Mouse (Mus musculus) hindbrain, embryonic 14.5 days (tissue): ENCODE measurements at regions not wholly inside any gene's neighbourhood (a gene's known extent, or its start where the extent isn't known, plus 50 kb on each side); places are given as distances from the start of the nearest gene placed in this dataset.

Source experiments
- ATAC-seq: fragments of 200-750 bp; cut with Nextera tagmentation; 2 replicates; pipeline ENCODE4 v1.8.0; 2017; ENCODE audit warnings: moderate number of reproducible peaks, mild to moderate bottlenecking, moderate TSS enrichment, moderate library complexity; ENCODE audit not compliant: low FRiP score
- DNase-seq: peaks from one replicate; pipeline ENCODE4 v3.0.0-alpha.2; 2015; ENCODE audit warnings: low spot score
- H3K27ac ChIP-seq: fragments of 300-500 bp; sonication (generic); 2 replicates; pipeline ENCODE4 v1.5.1; 2014; ENCODE audit warnings: mild to moderate bottlenecking, moderate library complexity
- H3K27me3 ChIP-seq: fragments of 300-500 bp; sonication (generic); 2 replicates; pipeline ENCODE4 v1.6.1; 2014; ENCODE audit warnings: mild to moderate bottlenecking, low read length, mixed read lengths; ENCODE audit not compliant: control insufficient read depth, insufficient read depth
- H3K36me3 ChIP-seq: fragments of 300-500 bp; sonication (generic); replicated peaks from 2 replicates; pipeline ENCODE4 v1.6.1; 2014; ENCODE audit not compliant: control insufficient read depth, insufficient read depth
- H3K4me1 ChIP-seq: fragments of 300-500 bp; sonication (generic); replicated peaks from 2 replicates; pipeline ENCODE4 v1.6.1; 2014; ENCODE audit warnings: antibody characterized with exemption, low read length, mixed read lengths; ENCODE audit not compliant: control insufficient read depth, insufficient read depth
- H3K4me2 ChIP-seq: fragments of 300-500 bp; sonication (generic); replicated peaks from 2 replicates; pipeline ENCODE4 v1.6.1; 2014; ENCODE audit warnings: mild to moderate bottlenecking, moderate library complexity
- H3K4me3 ChIP-seq: fragments of 300-500 bp; sonication (generic); replicated peaks from 2 replicates; pipeline ENCODE4 v1.5.1; 2014; ENCODE audit warnings: mild to moderate bottlenecking, low read length
- H3K9ac ChIP-seq: fragments of 300-500 bp; sonication (generic); 2 replicates; pipeline ENCODE4 v1.6.1; 2014
- H3K9me3 ChIP-seq: fragments of 300-500 bp; sonication (generic); 2 replicates; pipeline ENCODE4 v1.6.1; 2016; ENCODE audit warnings: low read length; ENCODE audit not compliant: control insufficient read depth
- WGBS: fragments of 180-500 bp; shearing (Covaris S2); extraction: QIAGEN DNeasy Blood & Tissue Kit; methylation state at CpG from one replicate; pipeline ENCODE4 v1.1.7; 2014; 5-methylcytosine and 5-hydroxymethylcytosine counted together

- Histone ChIP-seq H3K9ac (no peak overlapping the region), H3K36me3 (no peaks in the 10 kb centered on the region), H3K4me2 (no peak overlapping the region), H3K27me3 (no peaks in the 10 kb centered on the region), H3K9me3 (no peaks in the 10 kb centered on the region), H3K4me3 (no peak overlapping the region), H3K27ac (no peak overlapping the region), H3K4me1 (0 out of 2 replicates have a peak, but pooled peaks cover 6% of the 10 kb centered on the region)
- WGBS: 43% methylated on average over 4 of the region's 4 CpGs
- DNase-seq (peak; percentile 65), ATAC-seq (peak; percentile 88; the same call in 1 of the 2 replicates)
Observed at GRCm38 (mm10) chr4:48924576-48925459, 134.3 kb upstream of the Plppr1 start.

DNA sequence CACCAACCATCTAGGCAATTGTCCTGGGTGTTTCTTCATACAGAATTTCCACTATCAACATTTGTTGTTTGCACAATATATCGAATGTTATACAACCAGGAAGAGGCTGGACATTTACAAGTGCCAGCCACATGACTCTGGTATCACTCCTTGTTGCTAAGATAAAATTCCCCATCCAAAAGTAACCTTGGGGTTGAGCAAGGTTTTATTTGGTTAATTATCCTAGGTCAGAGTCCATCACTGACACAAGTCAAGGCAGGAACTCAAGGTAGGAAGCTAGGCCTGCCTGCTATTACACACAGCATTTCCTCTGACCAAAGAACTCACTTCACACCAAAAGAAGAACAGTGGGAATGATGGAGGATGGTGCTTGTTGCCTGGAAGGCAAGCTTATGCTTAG lies 120.7 kb upstream of the Plppr1 start:
- 91% methylated on average over 1 of the region's 1 CpGs for WGBS

GRCm38 (mm10) chr4:48938892-48939291 lies 120.2 kb upstream of the Plppr1 start:
- WGBS: 82% methylated on average over 6 of the region's 6 CpGs
- no peaks in the 10 kb centered on the region for H3K27me3 ChIP-seq
- H3K9ac ChIP-seq: no peak overlapping the region
- no peaks in the 10 kb centered on the region for H3K4me1 ChIP-seq
- DNase-seq (no peak), ATAC-seq (no peak)
- H3K9me3 ChIP-seq: no peaks in the 10 kb centered on the region
- H3K27ac ChIP-seq: no peak overlapping the region
- H3K4me3 ChIP-seq: no peak overlapping the region
- H3K4me2 ChIP-seq: no peak overlapping the region
- H3K36me3 ChIP-seq: no peaks in the 10 kb centered on the region

More for the DNA sequence above, 120.7 kb upstream of the Plppr1 start:
- Histone ChIP-seq H3K9ac (no peak overlapping the region), H3K27ac (no peak overlapping the region), H3K36me3 (no peaks in the 10 kb centered on the region), H3K4me1 (no peaks in the 10 kb centered on the region), H3K4me3 (no peak overlapping the region), H3K27me3 (no peaks in the 10 kb centered on the region), H3K9me3 (no peaks in the 10 kb centered on the region), H3K4me2 (no peak overlapping the region)
- DNase-seq (no peak), ATAC-seq (no peak)

DNA sequence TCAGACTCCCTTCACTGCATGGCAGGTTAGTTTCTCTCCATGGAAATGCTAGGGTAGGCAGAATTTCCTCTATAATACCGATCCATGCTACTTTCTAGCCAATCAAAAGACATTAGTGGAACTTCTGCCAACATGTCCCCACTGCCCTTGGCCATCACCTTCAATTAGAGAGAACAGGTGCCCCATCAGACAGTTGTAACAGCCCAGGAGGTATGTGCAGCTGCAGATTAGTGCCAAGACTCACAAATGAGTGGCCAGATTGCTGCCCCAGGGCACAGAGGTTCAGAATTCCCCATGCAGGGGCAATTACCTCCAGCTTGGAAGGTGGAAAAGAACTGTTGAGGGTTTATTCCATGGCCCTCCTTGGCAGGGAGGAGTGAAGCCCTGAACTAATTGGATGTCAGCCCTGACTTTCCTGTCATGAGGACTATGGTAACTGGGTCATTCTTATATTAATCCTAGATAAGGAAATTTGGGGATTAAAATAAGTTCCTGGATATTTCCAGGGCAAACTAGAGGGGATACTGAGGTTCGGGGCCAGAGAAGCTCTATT lies 113.7 kb upstream of the Plppr1 start:
- H3K36me3 ChIP-seq: no peaks in the 10 kb centered on the region
- H3K27me3 ChIP-seq: no peaks in the 10 kb centered on the region
- DNase-seq (no peak), ATAC-seq (no peak)
- H3K4me2 ChIP-seq: no peak overlapping the region
- 82% methylated on average over 2 of the region's 2 CpGs for WGBS
- H3K9me3 ChIP-seq: no peaks in the 10 kb centered on the region
- H3K4me1 ChIP-seq: no peaks in the 10 kb centered on the region
- H3K4me3 ChIP-seq: no peak overlapping the region
- H3K27ac ChIP-seq: no peak overlapping the region
- H3K9ac ChIP-seq: no peak overlapping the region

GRCm38 (mm10) chr4:48952965-48953364 lies 106.1 kb upstream of the Plppr1 start:
- Histone ChIP-seq H3K4me2 (no peak overlapping the region), H3K27ac (no peak overlapping the region), H3K4me3 (no peak overlapping the region), H3K9me3 (no peaks in the 10 kb centered on the region), H3K36me3 (no peaks in the 10 kb centered on the region), H3K4me1 (no peaks in the 10 kb centered on the region), H3K27me3 (no peaks in the 10 kb centered on the region), H3K9ac (no peak overlapping the region)
- WGBS: 79% methylated on average over 1 of the region's 1 CpGs
- DNase-seq (no peak), ATAC-seq (no peak)

DNA sequence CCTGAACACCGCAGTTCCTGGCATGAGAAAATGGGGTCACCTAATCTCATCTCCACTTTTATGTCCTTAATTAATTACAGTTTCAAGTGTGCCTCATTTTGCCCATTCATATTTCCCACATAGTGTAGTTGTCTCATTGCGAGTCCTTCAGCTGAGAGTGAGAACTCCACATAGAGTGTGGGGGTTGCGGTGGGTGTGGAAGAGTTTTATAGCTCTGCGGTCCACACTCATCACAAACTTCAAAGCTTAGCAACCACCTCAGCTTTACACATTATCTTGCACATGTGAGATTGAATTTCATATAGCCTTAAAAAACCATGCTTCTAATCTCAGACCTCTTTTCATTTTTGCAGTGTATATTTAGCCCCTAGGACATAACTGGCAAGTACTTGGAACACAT lies 83.3 kb upstream of the Plppr1 start:
- H3K27ac ChIP-seq: no peak overlapping the region
- H3K4me2 ChIP-seq: no peak overlapping the region
- no peaks in the 10 kb centered on the region for H3K27me3 ChIP-seq
- H3K9ac ChIP-seq: no peak overlapping the region
- ATAC-seq (no peak), DNase-seq (no peak)
- H3K4me3 ChIP-seq: no peak overlapping the region
- H3K4me1 ChIP-seq: no peaks in the 10 kb centered on the region
- H3K36me3 ChIP-seq: no peaks in the 10 kb centered on the region
- H3K9me3 ChIP-seq: no peaks in the 10 kb centered on the region
- WGBS: 95% methylated on average over 4 of the region's 4 CpGs

GRCm38 (mm10) chr4:48992021-48992420 lies 67.1 kb upstream of the Plppr1 start:
- ATAC-seq (no peak), DNase-seq (no peak)
- WGBS: 70% methylated on average over 3 of the region's 3 CpGs

More at GRCm38 (mm10) chr4:48992021-48992420, 67.1 kb upstream of the Plppr1 start:
- Histone ChIP-seq H3K4me2 (no peak overlapping the region), H3K27me3 (no peaks in the 10 kb centered on the region), H3K4me3 (no peak overlapping the region), H3K27ac (no peak overlapping the region), H3K4me1 (no peaks in the 10 kb centered on the region), H3K9ac (no peak overlapping the region), H3K9me3 (no peaks in the 10 kb centered on the region), H3K36me3 (no peaks in the 10 kb centered on the region)
